Mouse (Mus musculus) gastrocnemius, postnatal 14 days (tissue): Measurements from ENCODE around the gene Mypop. TPM values are rescaled to one million over a fixed set of nuclear protein-coding genes. Genes with fewer than 3 reads are reported as not detected.
A peak's percentile ranks its signal among the peaks of the same experiment; 100 is the strongest.

Experiments used
- DNase-seq: peaks from one replicate; pipeline ENCODE4 v3.0.0; 2021; ENCODE audit warnings: mixed read lengths
- intact Hi-C: fragments of 180-260 bp; cut with DNase I; formaldehyde crosslinking; loops from one replicate; pipeline ENCODE4 v1.15.1; 2025; ENCODE audit warnings: low total_unique reads
- total RNA-seq, 2 experiments: library from RNA; stranded (reverse); gene quantifications; 2 replicates each; pipeline ENCODE4 v1.2.3; 2021

Mypop gene
- total RNA-seq, 2 experiments from 2014 or later = 2.2 to 3.7 TPM

DNA sequence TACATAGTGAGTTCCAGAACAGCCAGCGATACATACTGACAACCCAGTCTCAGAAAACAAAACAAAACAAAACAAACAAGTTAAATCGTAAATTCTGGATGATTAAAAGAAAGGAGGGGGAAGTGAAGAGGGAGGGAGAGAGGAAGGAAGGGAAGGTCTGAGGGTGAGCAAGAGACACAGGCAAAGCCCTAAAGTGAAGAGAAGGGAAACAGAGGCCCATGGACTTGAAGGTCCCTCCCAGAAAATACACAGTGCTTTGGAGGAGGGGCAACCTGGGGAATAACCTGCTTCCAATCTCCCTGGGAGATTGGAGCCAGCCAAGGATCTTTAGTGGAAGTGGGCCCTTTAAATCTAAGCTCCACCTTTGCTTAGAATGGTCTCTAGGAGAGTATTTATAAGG lies 3.9 kb upstream of the Mypop start, which contains the start of gene Nanos2:
Gene Nanos2 (plus strand): TSS at position 301 of the 400 bp plus-strand sequence.
- intact Hi-C loops = loop anchor here (10.0 kb wide), 1 partner anchor 72 kb away; the partner anchor contains the start of gene Ccdc61
- no peak for DNase-seq

GRCm38 (mm10) chr7:18987747-18988146 lies 3.3 kb upstream of the Mypop start:
- intact Hi-C loops = loop anchor here (10.0 kb wide), 1 partner anchor 73 kb away; the partner anchor contains the start of gene Ccdc61
- no peak for DNase-seq

GRCm38 (mm10) chr7:18988780-18989179 lies 2.3 kb upstream of the Mypop start:
- intact Hi-C loops = loop anchor here (10.0 kb wide), 1 partner anchor 74 kb away; the partner anchor contains the start of gene Ccdc61

GRCm38 (mm10) chr7:18989995-18990394 lies 1.1 kb upstream of the Mypop start:
- intact Hi-C loops = loop anchor here (10.0 kb wide), 1 partner anchor 75 kb away; the partner anchor contains the start of gene Ccdc61
- DNase-seq = no peak

More at GRCm38 (mm10) chr7:18988780-18989179, 2.3 kb upstream of the Mypop start:
- DNase-seq = no peak

DNA sequence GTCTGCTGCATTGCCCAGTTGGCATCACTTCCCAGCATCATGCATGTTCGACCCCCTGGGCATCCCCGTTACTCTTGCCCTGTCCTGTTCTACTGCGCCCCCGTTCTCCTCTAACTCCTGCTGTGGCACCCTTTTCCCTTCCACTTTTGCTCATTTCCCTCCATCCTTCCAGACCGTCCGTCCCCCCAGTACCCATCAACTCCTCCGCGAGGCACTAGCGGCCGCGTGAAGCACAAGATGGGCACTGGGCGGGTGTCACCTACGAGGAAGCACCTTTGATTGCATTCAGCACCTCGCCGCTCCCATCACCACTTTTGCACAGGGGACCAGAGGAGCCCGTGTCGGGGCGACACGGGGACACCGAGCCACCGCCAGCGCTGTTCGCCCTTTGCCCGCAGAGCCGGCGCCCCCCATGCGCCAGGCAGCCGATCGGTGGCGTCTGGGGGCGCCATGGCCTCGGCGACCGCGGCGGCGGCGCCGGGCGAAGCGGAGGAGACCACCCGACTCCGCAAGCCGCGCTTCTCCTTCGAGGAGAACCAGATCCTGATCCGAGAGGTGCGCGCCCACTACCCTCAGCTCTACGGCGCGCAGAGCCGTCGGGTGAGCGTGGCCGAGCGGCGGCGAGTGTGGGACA lies 732 bp downstream of the Mypop start:
- DNase-seq = no peak
- intact Hi-C loops = no loop called here

DNA sequence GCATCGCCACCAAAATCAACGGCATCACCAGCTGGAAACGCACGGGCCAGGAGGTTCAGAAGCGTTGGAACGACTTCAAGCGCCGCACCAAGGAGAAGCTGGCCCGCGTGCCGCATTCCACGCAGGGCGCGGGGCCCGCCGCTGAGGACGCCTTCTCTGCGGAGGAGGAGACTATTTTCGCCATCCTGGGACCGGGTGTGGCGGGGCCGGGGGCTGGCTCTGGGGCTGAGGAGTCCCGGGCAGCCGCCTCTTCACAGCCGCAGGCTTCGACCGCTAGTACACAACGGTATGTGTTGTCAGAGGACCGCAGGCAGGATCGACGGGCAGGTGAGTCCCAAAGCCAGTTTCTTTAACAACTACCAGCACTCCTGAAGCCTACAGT lies 1.2 kb downstream of the Mypop start:
- peak; percentile 34 for DNase-seq
- intact Hi-C loops = no loop called here

- intact Hi-C loops = no loop called here
- no peak for DNase-seq
These were observed 2.0 kb downstream of the Mypop start for GRCm38 (mm10) chr7:18993036-18993435.

GRCm38 (mm10) chr7:18998835-18999234 lies 7.8 kb downstream of the Mypop start:
- intact Hi-C loops = no loop called here
- no peak for DNase-seq

DNA sequence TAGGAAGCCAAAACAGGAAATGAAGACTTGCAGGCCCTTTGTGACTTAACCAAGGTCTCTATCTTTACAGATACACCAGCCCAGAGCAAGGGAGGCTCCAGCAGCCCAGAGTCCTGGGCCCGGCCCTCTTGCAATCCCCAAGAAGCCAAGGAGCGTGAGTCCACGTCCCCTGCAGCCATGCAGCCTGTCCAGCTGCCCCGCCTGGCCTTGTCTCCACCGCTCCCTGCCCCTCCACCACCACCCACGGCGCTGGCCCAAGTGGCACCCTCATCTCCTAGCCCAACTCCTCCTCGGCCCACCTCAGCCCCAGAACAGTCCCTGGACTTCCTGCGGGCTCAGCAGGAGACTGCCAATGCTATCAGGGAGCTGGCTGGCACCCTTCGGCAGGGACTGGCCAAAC lies 9.4 kb downstream of the Mypop start:
- intact Hi-C loops = no loop called here
- no peak for DNase-seq

GRCm38 (mm10) chr7:19001066-19001806 lies 10.2 kb downstream of the Mypop start:
- peak; percentile 69 for DNase-seq
- intact Hi-C loops = no loop called here

DNA sequence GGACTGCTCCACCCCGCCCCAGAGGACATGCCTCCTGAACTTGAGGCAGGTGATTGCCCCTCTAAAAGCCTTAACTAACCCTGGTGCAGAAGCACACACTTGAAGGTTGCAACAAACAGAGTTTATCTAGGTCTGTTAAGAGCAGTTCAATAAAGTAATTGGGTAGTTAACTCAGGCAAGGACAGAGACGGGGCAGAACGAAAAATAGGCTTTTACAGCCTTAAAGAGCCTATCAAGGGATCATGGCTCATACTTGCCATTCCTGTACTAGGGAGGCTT lies 10.7 kb downstream of the Mypop start:
- no peak for DNase-seq

GRCm38 (mm10) chr7:19002115-19002514 lies 11.1 kb downstream of the Mypop start:
- intact Hi-C loops = no loop called here
- DNase-seq = no peak

More for the DNA sequence above, 10.7 kb downstream of the Mypop start:
- intact Hi-C loops = no loop called here

- DNase-seq = peak; percentile 65
- intact Hi-C loops = no loop called here
These were observed 11.9 kb downstream of the Mypop start for GRCm38 (mm10) chr7:19002848-19003498.

- DNase-seq = peak; percentile 94
- intact Hi-C loops = no loop called here
These were observed 13.0 kb downstream of the Mypop start, which contains the start of gene Irf2bp1 for GRCm38 (mm10) chr7:19003902-19004630. Gene Irf2bp1, plus strand, starts transcription at chr7:19004044.

DNA sequence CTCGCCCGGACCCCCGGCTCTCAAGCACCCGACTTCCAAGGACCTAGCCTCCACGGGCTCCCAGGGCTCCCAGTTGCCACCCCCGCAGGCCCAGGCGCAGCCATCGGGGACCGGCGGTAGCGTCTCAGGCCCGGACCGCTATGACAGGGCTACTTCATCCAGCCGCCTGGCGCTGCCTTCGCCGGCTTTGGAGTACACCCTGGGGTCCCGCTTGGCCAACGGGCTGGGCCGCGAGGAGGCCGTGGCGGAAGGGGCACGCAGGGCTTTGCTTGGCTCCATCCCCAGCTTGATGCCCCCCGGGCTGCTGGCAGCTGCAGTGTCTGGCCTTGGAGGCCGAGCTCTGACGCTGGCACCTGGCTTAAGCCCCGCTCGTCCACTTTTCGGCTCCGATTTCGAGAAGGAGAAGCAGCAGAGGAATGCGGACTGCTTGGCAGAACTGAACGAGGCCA lies 13.6 kb downstream of the Mypop start:
- intact Hi-C loops = no loop called here
- peak; percentile 49 for DNase-seq

DNA sequence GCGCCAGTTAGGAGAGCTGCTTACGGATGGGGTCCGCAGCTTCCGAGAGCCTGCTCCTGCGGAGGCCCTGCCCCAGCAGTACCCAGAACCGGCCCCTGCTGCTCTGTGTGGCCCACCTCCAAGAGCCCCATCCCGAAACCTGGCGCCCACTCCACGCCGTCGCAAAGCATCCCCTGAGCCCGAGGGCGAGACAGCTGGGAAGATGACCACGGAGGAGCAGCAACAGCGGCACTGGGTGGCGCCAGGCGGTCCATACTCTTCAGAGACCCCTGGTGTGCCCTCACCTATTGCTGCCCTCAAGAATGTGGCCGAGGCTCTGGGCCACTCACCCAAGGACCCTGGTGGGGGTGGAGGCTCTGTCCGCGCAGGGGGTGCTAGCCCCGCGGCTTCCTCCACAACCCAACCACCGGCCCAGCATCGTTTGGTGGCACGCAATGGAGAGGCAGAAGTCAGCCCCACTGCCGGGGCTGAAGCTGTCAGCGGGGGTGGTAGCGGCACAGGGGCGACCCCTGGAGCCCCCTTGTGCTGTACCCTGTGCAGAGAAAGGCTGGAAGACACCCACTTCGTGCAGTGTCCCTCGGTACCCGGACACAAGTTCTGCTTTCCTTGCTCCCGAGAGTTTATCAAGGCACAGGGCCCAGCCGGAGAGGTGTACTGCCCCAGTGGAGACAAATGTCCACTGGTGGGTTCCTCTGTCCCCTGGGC lies 14.5 kb downstream of the Mypop start:
- no peak for DNase-seq
- intact Hi-C loops = no loop called here

DNA sequence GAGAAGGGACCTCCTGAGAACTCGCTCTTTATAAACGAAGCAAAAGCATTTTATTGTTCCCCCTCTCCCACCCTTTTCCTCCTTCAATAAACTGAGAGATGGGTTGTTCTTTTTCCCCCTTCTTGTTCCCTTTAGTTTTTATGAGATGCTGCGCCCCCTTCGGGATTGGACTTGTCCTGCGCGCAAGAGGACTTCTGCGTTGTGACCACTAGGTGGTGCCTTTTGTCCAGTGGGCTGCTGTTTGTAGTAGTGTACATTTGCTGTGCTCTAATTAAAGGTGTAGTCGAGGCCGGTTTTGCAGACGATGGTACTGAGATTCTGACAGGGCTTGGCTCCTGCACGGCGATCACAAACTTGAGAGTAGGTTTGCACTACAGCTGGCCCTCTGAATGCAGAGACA lies 15.4 kb downstream of the Mypop start:
- intact Hi-C loops = no loop called here

GRCm38 (mm10) chr7:19007026-19007977 lies 16.3 kb downstream of the Mypop start:
- intact Hi-C loops = no loop called here
- DNase-seq = no peak

More for the DNA sequence above, 15.4 kb downstream of the Mypop start:
- peak; percentile 81 for DNase-seq
